Mouse (Mus musculus) small intestine, adult 2 months (tissue): ENCODE results near the gene Vgll4. TPM values are rescaled to one million over a fixed set of nuclear protein-coding genes. Genes with fewer than 3 reads are reported as not detected.

Source experiments
- H3K27ac ChIP-seq: fragments of 200-500 bp; 2 replicates; pipeline ENCODE4 v1.5.1; 2012; ENCODE audit warnings: low read depth, low read length, control low read depth, inconsistent platforms; ENCODE audit not compliant: insufficient read depth
- H3K27me3 ChIP-seq: fragments of 200-500 bp; 2 replicates; pipeline ENCODE4 v1.6.1; 2012; ENCODE audit warnings: mild to moderate bottlenecking, moderate library complexity, low read length, inconsistent platforms; ENCODE audit not compliant: control insufficient read depth, insufficient read depth
- H3K36me3 ChIP-seq: fragments of 200-500 bp; 2 replicates; pipeline ENCODE4 v1.6.1; 2012; ENCODE audit warnings: mild to moderate bottlenecking, low read length, control low read depth, inconsistent platforms; ENCODE audit not compliant: control insufficient read depth, insufficient read depth
- H3K4me1 ChIP-seq: fragments of 200-500 bp; 2 replicates; pipeline ENCODE4 v1.6.1; 2012; ENCODE audit warnings: low read length, inconsistent platforms, mixed read lengths; ENCODE audit not compliant: control insufficient read depth, insufficient read depth, insufficient read length
- H3K4me3 ChIP-seq: fragments of 200-500 bp; 2 replicates; pipeline ENCODE4 v1.5.1; 2012; ENCODE audit warnings: low read depth, mild to moderate bottlenecking, control low read depth, inconsistent platforms, low read length, moderate library complexity
- CTCF ChIP-seq: fragments of 200-500 bp; IDR thresholded peaks from 2 replicates; pipeline ENCODE4 v1.5.1; 2012; ENCODE audit warnings: low read depth, mild to moderate bottlenecking, control low read depth, inconsistent platforms, low read length, moderate library complexity, mixed read lengths; ENCODE audit not compliant: insufficient replicate concordance, insufficient read length; ENCODE audit errors: extremely low read depth
- POLR2A ChIP-seq: fragments of 200-500 bp; IDR thresholded peaks from 2 replicates; pipeline ENCODE4 v1.6.1; 2012; ENCODE audit warnings: low read depth, mild to moderate bottlenecking, control low read depth, inconsistent platforms, low read length, moderate library complexity
- WGBS: fragments of 180-500 bp; shearing (Covaris S2); methylation state at CpG from one replicate; pipeline ENCODE4 v1.1.7; 2018; 5-methylcytosine and 5-hydroxymethylcytosine counted together
- polyA plus RNA-seq: library from polyadenylated mRNA; depleted of rRNA; stranded (reverse); fragments of >200 nt; gene quantifications from 2 replicates; pipeline ENCODE4 v1.2.3, GENCODE M21; 2012

Vgll4 gene
- polyA plus RNA-seq, 1 experiment: 48.1 TPM

- no peaks in the 10 kb centered on the region for H3K27me3 ChIP-seq
- H3K27ac ChIP-seq: no peak overlapping the region
- TF ChIP-seq POLR2A (no peak), CTCF (no peak)
- H3K4me3 ChIP-seq: no peak overlapping the region
- H3K36me3 ChIP-seq: peaks cover 5% of the 10 kb centered on the region; the same call in 1 of the 2 replicates
- WGBS: 92% methylated on average over 7 of the region's 7 CpGs
- H3K4me1 ChIP-seq: peaks cover 26% of the 10 kb centered on the region
Observed at GRCm38 (mm10) chr6:114895191-114895590, 74.6 kb downstream of the Vgll4 start.

- WGBS: 66% methylated on average over 4 of the region's 4 CpGs
- TF ChIP-seq CTCF: no peak
- no peak for TF ChIP-seq POLR2A
- Histone ChIP-seq H3K4me1 (peaks cover 23% of the 10 kb centered on the region), H3K36me3 (peaks cover 6% of the 10 kb centered on the region; the same call in 1 of the 2 replicates), H3K4me3 (no peak overlapping the region), H3K27ac (peak overlapping the region; percentile 61), H3K27me3 (no peaks in the 10 kb centered on the region)
Observed at GRCm38 (mm10) chr6:114894548-114895106, 75.2 kb downstream of the Vgll4 start.

- TF ChIP-seq CTCF: no peak
- no peak for TF ChIP-seq POLR2A
- H3K27ac ChIP-seq: peak overlapping the region; percentile 61
- peak overlapping the region; percentile 10; the same call in 1 of the 2 replicates for H3K4me3 ChIP-seq
- peaks cover 21% of the 10 kb centered on the region for H3K4me1 ChIP-seq
- H3K36me3 ChIP-seq: peaks cover 7% of the 10 kb centered on the region
- H3K27me3 ChIP-seq: no peaks in the 10 kb centered on the region
- WGBS: 62% methylated on average over 20 of the region's 20 CpGs
Observed at GRCm38 (mm10) chr6:114893427-114894209, 76.2 kb downstream of the Vgll4 start.

- 59% methylated on average over 6 of the region's 6 CpGs for WGBS
- Histone ChIP-seq H3K4me1 (peaks cover 23% of the 10 kb centered on the region), H3K27me3 (no peaks in the 10 kb centered on the region), H3K4me3 (no peak overlapping the region), H3K27ac (peak overlapping the region; percentile 39; the same call in 1 of the 2 replicates), H3K36me3 (peaks cover 7% of the 10 kb centered on the region)
- TF ChIP-seq POLR2A: no peak
- no peak for TF ChIP-seq CTCF
Observed at GRCm38 (mm10) chr6:114892363-114892762, 77.4 kb downstream of the Vgll4 start.

- peak overlapping the region; percentile 39; the same call in 1 of the 2 replicates for H3K27ac ChIP-seq
- no peak overlapping the region for H3K4me3 ChIP-seq
- H3K27me3 ChIP-seq: no peaks in the 10 kb centered on the region
- 64% methylated on average over 12 of the region's 12 CpGs for WGBS
- TF ChIP-seq CTCF (no peak), POLR2A (no peak)
- H3K36me3 ChIP-seq: peaks cover 7% of the 10 kb centered on the region
- H3K4me1 ChIP-seq: peaks cover 27% of the 10 kb centered on the region
Observed at GRCm38 (mm10) chr6:114891771-114892170, 78.0 kb downstream of the Vgll4 start.

GRCm38 (mm10) chr6:114891272-114891671, 78.5 kb downstream of the Vgll4 start:
- WGBS: 90% methylated on average over 12 of the region's 12 CpGs
- no peak for TF ChIP-seq POLR2A
- TF ChIP-seq CTCF: no peak
- Histone ChIP-seq H3K27me3 (no peaks in the 10 kb centered on the region), H3K27ac (no peak overlapping the region), H3K4me1 (peaks cover 29% of the 10 kb centered on the region), H3K4me3 (no peak overlapping the region), H3K36me3 (peaks cover 8% of the 10 kb centered on the region)
